Mouse (Mus musculus): ENCODE measurements around the gene Abcd3.

Abcd3 gene

DNA sequence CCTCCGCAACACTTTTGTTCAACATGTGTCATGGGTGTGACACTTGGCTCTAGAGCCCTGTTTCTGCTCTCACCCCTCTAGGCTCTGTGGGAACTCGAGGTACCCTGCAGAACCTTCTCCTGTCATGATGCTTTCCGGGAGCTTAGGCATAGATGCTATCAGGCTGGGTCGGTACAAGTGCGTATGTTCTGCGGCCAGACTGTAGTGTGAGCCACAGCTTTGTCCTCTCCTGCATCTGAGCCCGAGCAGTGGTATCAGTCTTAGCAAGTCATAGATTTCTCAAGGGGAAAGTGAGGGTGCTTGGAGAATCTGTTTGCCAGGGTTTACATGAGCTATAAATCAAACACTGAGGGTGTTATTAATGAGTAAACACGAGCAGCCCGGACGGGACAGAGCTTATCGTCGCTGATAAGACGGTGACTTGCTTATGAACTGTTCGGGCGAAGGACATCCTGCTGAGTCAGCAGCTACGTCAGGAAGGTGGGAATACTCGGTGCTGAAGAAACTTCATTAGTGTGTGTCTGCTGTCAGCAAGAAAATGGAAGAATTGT lies 101.9 kb downstream of the Abcd3 start:
- DNase-seq (ENCODE audit: low read depth, low spot score): no peak

GRCm38 (mm10) chr3:121712222-121712621 lies 102.9 kb downstream of the Abcd3 start:
- DNase-seq (ENCODE audit: low read depth, low spot score): no peak

- no peak for DNase-seq (ENCODE audit: low read depth, low spot score)
Measured at GRCm38 (mm10) chr3:121710894-121711531, 104.1 kb downstream of the Abcd3 start.

Measured in c-Kit-negative CD71-positive TER-119-positive erythroid progenitor cells, embryonic 14.5 days (primary cell).